Mouse (Mus musculus) limb, embryonic 12.5 days (tissue): ENCODE measurements around the gene Slmap. TPM values are rescaled to one million over a fixed set of nuclear protein-coding genes. Genes with fewer than 3 reads are reported as not detected.
"Not testable (repeated sequence)": the region's sequence is repeated elsewhere in the genome, so short reads cannot be mapped to it uniquely, and the experiment has no call there.

Experiments used
- ATAC-seq: fragments of 200-750 bp; cut with Nextera tagmentation; 2 replicates; pipeline ENCODE4 v1.8.0; 2017; ENCODE audit warnings: low read depth, moderate TSS enrichment; ENCODE audit not compliant: insufficient number of reproducible peaks, insufficient read depth, low FRiP score, low TSS enrichment
- H3K27ac ChIP-seq: fragments of 300-500 bp; sonication (generic); 2 replicates; pipeline ENCODE4 v1.5.1; 2016; ENCODE audit warnings: mild to moderate bottlenecking, moderate library complexity
- H3K27me3 ChIP-seq: fragments of 300-500 bp; sonication (generic); 2 replicates; pipeline ENCODE4 v1.6.1; 2016; ENCODE audit warnings: mild to moderate bottlenecking, moderate library complexity
- H3K36me3 ChIP-seq: fragments of 300-500 bp; sonication (generic); 2 replicates; pipeline ENCODE4 v1.6.1; 2016; ENCODE audit warnings: mild to moderate bottlenecking, moderate library complexity
- H3K4me1 ChIP-seq: fragments of 300-500 bp; sonication (generic); replicated peaks from 2 replicates; pipeline ENCODE4 v1.6.1; 2016
- H3K4me2 ChIP-seq: fragments of 300-500 bp; sonication (generic); 2 replicates; pipeline ENCODE4 v1.6.1; 2016; ENCODE audit warnings: mild to moderate bottlenecking, moderate library complexity
- H3K4me3 ChIP-seq: fragments of 300-500 bp; sonication (generic); replicated peaks from 2 replicates; pipeline ENCODE4 v1.5.1; 2016; ENCODE audit warnings: mild to moderate bottlenecking
- H3K9ac ChIP-seq: fragments of 300-500 bp; sonication (generic); replicated peaks from 2 replicates; pipeline ENCODE4 v1.6.1; 2016; ENCODE audit warnings: mild to moderate bottlenecking, moderate library complexity
- H3K9me3 ChIP-seq: fragments of 300-500 bp; sonication (generic); 2 replicates; pipeline ENCODE4 v1.6.1; 2016; ENCODE audit warnings: mild to moderate bottlenecking, moderate library complexity
- WGBS: fragments of 180-500 bp; shearing (Covaris S2); methylation state at CpG from one replicate; pipeline ENCODE4 v1.1.7; 2016; 5-methylcytosine and 5-hydroxymethylcytosine counted together
- polyA plus RNA-seq: library from polyadenylated mRNA; unstranded; fragments of >200 nt; fragmentation: Nextera tagmentation; extraction: Ambion mirVana; gene quantifications from 2 replicates; pipeline ENCODE4 v1.2.1, GENCODE M21; 2016

Slmap gene
- polyA plus RNA-seq, 1 experiment from 2014 or later: 23.5 TPM

GRCm38 (mm10) chr14:26386999-26387398 is 147.7 kb downstream of the Slmap start:
- H3K27me3 ChIP-seq, H3K9me3 ChIP-seq, H3K9ac ChIP-seq, H3K4me1 ChIP-seq, H3K4me2 ChIP-seq, ATAC-seq, H3K36me3 ChIP-seq, H3K27ac ChIP-seq, H3K4me3 ChIP-seq: not testable (repeated sequence)
- 78% methylated on average over 5 of the region's 5 CpGs for WGBS

GRCm38 (mm10) chr14:26385659-26386058 is 149.1 kb downstream of the Slmap start:
- H3K9me3 ChIP-seq, H3K27ac ChIP-seq, H3K4me1 ChIP-seq, H3K9ac ChIP-seq, H3K36me3 ChIP-seq, ATAC-seq, H3K27me3 ChIP-seq, H3K4me3 ChIP-seq, H3K4me2 ChIP-seq: not testable (repeated sequence)
- 91% methylated on average over 2 of the region's 2 CpGs for WGBS

- no peak for ATAC-seq
- no peak overlapping the region for H3K4me3 ChIP-seq
- H3K4me1 ChIP-seq: no peaks in the 10 kb centered on the region
- no peak overlapping the region for H3K9ac ChIP-seq
- H3K36me3 ChIP-seq: no peaks in the 10 kb centered on the region
- 64% methylated on average over 3 of the region's 3 CpGs for WGBS
- no peaks in the 10 kb centered on the region for H3K9me3 ChIP-seq
- H3K27me3 ChIP-seq: no peaks in the 10 kb centered on the region
- H3K4me2 ChIP-seq: no peak overlapping the region
- H3K27ac ChIP-seq: no peak overlapping the region
Measured at GRCm38 (mm10) chr14:26379071-26379470, 155.7 kb downstream of the Slmap start.

DNA sequence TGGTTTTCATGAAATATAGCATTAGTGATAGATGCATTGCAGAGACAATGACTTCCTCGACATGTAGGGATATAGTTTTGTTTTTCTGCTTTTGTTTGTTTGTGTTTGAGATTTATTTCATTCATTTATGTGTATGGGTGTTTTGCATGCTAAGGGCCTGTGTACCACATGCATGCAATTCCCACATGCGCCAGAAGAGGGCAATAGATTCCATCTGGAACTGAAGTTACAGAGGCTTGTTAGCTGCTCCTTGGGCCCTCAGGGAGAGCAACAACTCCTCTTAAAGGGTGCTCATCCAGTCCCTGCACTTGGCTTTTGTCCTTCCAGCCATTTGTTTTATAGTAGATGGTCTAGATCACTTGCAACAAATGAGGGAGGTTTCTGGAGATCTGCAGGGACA is 158.1 kb downstream of the Slmap start:
- ATAC-seq: no peak
- no peaks in the 10 kb centered on the region for H3K36me3 ChIP-seq
- no peaks in the 10 kb centered on the region for H3K9me3 ChIP-seq
- H3K27me3 ChIP-seq: no peaks in the 10 kb centered on the region
- WGBS: 6% methylated on average over 2 of the region's 2 CpGs
- H3K4me3 ChIP-seq: no peak overlapping the region
- H3K27ac ChIP-seq: no peak overlapping the region
- no peaks in the 10 kb centered on the region for H3K4me1 ChIP-seq
- H3K4me2 ChIP-seq: no peak overlapping the region
- H3K9ac ChIP-seq: no peak overlapping the region

Other genes with a start within 250 kb of the Slmap start
- 33.8 and 35.2 TPM in 2 replicates for gene Dennd6a, start 38.9 kb upstream of the Slmap start, polyA plus RNA-seq
- gene Arf4, start 103.1 kb upstream of the Slmap start, polyA plus RNA-seq: 508 and 546 TPM in 2 replicates
- 11.1 and 11.3 TPM in 2 replicates for gene Pde12, start 135.0 kb upstream of the Slmap start, polyA plus RNA-seq
- 0.01 and 0.06 TPM in 2 replicates for gene Dnah12, start 158.3 kb upstream of the Slmap start, polyA plus RNA-seq